Mouse (Mus musculus) common myeloid progenitor, adult 5-6 weeks (primary cell): ENCODE measurements around the gene Jmjd6. TPM values are rescaled to one million over a fixed set of nuclear protein-coding genes. Genes with fewer than 3 reads are reported as not detected.

Experiments
- ATAC-seq: replicated peaks from 2 replicates; pipeline ENCODE4 v1.8.0; 2016; ENCODE audit warnings: low read depth, mild to moderate bottlenecking, moderate TSS enrichment, inconsistent platforms; ENCODE audit not compliant: poor library complexity, severe bottlenecking
- total RNA-seq: library from RNA; stranded (forward); fragments of 200-1000, 187-1606 nt; gene quantifications from 2 replicates; pipeline ENCODE4 v1.2.3, GENCODE M21; 2017

Jmjd6 gene
- 39.2 and 56.0 TPM in 2 replicates for total RNA-seq

DNA sequence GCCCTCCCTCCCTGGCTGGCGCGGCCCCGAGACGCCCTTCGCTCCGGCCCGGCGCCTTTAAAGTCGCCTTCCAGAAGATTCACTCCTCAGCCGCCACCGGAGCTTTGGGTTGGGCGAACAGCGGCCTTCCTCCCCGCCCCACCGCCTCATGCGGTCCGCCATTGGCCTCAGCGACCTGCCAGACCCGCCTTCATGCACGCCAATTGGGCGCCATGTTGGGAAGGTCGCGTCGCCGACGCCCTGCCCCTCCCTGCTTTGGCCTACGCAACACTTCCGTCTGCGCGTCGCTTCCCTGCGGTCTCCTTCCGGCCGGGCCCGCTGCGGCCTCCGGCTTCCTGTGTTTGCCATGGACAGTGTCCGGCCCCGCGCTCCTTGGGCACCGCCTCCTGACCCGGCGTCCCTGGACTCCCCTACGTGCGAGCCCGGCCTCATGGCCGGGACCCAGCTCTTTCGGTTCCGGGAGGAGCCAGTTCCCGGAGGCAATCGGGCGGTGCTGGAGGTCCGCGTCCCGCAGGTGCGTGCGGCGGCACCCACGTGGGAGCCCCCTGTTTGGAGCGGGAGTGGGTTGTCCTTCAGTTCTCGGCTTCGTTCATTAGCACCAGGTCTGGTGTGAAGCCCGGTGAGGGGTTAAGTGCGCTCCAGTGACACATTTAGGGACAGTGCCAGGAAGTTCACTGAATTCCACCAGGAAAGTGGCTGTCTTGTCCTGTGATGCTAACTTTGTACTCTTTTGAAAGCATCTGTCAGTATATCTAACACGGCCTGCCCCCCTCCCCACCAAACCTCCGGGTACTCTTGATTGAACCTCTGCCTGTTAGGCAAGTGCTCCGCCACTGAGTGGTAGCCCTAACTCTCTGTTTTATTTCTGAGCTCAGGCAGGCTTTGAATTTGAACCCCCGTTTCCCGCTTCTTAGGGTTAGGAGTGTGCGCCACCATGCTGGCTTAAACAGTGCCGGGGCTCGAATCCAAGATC lies at the start of gene Jmjd6, which contains the start of gene Mettl23:
Gene Jmjd6, minus strand, starts transcription at position 189 of the 973 bp plus-strand sequence.
Gene Mettl23, plus strand, starts transcription at position 18 of the 973 bp plus-strand sequence.
- peak; percentile 75 for ATAC-seq

DNA sequence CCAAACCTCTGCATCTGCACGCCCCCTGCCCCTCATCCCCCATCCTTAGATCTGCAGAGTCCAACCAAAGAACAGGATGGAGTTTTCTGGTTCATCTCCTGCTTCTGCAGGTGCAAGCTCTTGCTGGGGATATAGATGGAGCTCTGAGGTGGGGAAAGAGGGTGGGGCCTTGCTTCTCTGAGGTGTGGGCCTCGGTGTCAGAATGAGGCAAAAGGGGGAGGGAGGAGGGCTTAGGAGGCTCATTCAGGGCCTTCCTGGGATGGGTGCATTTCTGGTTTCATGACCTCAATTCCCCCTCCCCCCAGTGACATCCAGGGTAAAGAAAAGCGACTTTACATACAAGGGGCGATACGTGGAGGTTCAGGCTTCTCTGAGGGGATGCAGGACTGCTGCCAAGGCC lies 43.9 kb upstream of the Jmjd6 start:
- ATAC-seq: no peak

GRCm38 (mm10) chr11:116885275-116886151 lies 42.3 kb upstream of the Jmjd6 start:
- peak; percentile 87; the same call in 1 of the 2 replicates for ATAC-seq

DNA sequence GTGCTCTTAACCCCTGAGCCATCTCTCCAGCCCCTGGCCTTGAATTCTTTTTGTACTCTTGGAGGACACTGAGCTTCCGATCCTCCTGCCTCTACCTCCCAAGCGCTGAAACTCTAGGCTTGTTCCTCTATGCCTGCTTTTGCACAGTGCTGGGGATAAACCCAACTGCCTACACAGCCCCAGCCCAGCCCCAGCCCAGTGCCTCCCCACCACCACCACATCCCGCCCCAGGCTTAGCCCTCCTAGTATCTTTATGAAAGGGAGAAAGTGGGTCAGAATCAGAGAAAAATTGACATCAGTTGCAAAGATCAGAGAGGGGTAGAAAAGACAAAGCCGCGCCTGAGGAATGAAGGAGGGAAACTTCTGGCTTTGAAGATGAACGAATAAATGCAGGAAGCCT lies 40.8 kb upstream of the Jmjd6 start:
- no peak for ATAC-seq

DNA sequence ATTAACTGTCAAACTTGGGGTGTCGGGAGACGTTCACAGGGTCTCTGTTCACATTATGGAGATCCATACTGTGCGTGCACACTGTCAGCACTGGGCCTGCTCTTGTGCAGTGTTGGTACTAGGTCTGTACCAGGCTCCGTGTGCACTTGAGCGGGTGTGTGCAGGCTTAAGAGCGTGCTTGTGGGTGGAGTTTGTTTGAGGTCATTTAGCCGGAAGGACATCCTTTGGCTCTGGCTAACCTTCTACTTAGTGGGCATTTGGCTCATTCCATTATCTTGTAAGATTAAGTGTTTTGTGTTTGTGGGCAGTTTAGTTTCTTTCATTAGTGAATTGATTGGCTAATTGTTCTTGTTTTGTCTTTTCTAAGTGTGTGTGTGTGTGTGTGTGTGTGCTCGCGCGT lies 39.2 kb upstream of the Jmjd6 start:
- no peak for ATAC-seq

- no peak for ATAC-seq
Observed at GRCm38 (mm10) chr11:116881440-116881839, 38.2 kb upstream of the Jmjd6 start.

- no peak for ATAC-seq
Observed at GRCm38 (mm10) chr11:116880839-116881238, 37.6 kb upstream of the Jmjd6 start.

- no peak for ATAC-seq
Observed at GRCm38 (mm10) chr11:116878454-116878853, 35.2 kb upstream of the Jmjd6 start.

- no peak for ATAC-seq
Observed at GRCm38 (mm10) chr11:116873987-116874386, 30.7 kb upstream of the Jmjd6 start.

DNA sequence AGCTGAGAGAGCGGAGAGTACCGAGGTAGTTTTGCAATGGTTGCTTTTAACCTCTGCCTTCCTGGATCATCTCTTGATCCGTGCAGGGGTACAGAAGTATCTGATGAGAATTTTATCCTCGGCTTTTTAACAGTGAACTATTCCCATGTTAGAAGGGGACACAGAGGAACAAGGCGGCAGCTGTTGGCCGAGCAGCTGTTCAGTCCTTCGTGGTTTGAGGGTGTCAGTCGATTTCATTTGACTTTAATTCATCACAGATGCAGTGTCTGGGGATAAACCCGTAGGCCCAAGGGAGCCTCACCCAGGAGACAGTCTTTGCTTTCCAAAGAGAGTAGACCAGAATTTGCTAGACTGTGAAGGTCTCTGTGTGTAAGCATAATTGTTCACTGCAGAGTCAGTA lies 28.3 kb upstream of the Jmjd6 start:
- ATAC-seq: no peak

DNA sequence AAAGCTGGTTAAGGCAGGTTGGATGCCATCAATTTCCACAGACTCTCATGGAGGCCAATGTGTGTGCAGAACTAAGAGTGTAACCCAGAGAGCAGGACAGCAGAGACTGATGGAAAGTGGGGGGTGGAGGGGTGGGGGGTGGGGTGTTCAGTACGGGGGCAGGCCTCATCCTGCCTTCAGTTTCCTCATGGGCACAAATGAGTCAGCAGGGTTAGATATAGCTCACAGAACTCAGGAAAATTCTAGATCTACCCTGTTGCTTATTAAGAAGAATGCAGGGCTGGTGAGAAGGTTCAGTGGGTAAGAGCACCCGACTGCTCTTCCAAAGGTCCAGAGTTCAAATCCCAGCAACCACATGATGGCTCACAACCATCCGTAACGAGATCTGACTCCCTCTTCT lies 26.4 kb upstream of the Jmjd6 start:
- no peak for ATAC-seq

DNA sequence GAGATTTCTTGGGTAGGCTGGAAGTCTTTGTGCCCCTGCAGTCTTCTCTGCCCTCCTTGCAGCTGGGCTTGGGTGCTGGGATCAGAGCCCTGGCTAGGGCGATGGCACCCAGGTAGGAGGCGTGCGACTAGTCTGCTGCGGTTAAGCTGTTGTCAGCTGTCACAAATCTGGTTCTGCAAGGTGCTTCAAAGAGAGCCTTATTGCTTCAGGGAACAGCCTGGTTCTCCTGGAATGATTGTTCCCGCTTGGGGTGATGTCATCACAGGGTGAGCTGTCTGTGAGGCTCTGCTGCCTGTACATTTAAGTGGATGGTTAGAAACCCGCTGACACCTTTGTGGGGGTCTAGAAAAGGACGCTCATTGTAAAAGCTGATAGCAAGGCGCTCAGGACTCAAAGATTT lies 26.0 kb upstream of the Jmjd6 start:
- no peak for ATAC-seq

DNA sequence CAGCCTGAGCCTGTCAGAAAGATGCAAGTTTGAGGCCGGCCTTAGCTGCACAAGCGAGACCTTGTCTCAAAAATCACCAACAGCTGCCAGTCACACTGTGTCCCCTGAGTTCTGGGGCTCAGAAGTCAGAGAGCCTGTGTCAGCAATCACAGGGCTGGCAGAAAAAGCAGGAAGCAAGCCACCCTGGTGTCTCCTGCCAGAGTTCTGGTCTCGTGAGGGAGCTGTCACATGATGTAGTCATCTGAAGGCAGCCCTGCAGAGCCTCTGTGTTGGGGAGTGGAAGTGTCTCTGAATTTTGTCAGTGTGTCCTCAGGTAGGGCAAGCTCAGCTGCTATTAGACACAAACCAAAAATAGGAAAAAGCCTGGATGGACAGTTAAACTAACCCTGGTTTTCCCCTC lies 24.9 kb upstream of the Jmjd6 start:
- ATAC-seq: no peak

GRCm38 (mm10) chr11:116865945-116866585 lies 22.8 kb upstream of the Jmjd6 start:
- ATAC-seq: no peak

GRCm38 (mm10) chr11:116864444-116864843 lies 21.2 kb upstream of the Jmjd6 start:
- ATAC-seq: no peak

- no peak for ATAC-seq
Observed at GRCm38 (mm10) chr11:116857183-116857850, 14.1 kb upstream of the Jmjd6 start.

DNA sequence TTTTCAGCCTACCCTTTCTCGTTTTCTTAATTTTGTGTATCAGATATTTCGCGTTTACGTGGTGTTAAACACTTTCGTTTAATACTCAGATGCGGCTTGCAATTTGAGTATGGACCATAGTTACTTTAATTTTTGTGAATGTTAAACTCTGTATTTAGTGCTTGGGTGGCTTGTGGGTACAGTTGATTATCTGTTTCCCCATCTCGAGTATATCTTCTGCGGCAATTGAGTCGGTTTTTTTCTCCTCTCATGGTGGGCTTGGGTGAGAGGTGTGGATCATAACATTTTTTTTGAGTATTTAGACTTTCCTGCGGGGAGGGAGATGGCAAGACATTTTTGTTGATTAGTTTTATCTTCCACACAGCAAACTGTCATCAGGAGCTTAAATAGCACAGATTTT lies 11.0 kb upstream of the Jmjd6 start:
- ATAC-seq: no peak

DNA sequence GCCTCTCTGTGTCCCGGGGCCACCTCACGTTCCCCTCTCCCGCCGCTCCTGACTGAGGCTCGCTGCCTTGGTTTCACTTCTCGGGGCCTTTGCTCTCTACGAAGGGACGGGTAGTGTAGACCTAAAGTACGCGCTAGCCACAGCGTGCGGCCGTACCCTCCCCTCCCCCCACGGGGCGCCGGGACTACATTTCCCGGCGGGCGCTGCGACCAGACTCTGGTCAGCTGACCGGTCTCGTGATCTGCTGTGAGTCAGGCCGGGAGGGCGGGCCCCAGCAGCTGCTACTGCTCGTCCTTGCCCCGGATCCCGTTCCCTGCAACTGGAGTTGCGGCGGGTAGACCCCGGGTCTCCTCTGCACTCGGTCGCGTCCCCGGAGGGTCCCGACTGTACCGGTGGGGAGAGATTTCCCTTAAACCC lies 10.3 kb upstream of the Jmjd6 start:
- peak; percentile 77 for ATAC-seq

DNA sequence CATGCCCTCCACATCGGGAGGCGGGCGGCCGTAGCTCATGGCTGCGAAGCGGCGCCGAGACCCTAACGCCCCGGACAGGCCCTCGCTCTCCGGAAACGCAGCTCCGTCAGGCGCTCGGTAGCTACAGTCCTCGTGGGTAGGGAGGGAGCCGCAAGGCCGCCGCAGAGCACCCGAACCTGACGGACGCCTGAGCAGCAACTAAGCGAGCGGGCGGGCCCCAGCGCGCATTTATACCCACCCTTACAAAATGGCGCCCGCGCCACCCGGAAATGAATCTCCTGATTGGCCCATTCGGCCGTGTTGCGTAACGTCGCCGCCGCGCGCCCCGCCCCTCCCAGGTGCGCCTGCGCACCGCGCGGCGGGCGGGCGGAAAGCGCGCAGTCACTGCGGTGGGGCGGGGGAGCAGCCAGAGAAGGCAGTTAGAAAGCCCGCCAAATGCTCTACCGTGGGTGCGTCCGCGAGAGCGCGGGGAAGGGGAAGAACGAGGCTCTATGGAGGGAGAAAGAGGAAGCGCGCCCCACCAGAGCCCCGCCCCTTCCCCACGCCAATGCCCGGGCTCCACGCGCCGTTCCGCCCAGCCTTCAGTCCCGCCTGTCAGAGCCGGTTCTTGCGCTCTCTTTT lies 9.8 kb upstream of the Jmjd6 start, which contains the start of gene Srsf2:
Gene Srsf2, minus strand, starts transcription at position 204 of the 621 bp plus-strand sequence.
- peak; percentile 77 for ATAC-seq
